ENCODE assay signal across 14 mouse cellular contexts in genomic region chr9:21433766-21434165, GRCm38 (mm10). TPM values are rescaled to one million over a fixed set of nuclear protein-coding genes. Genes with fewer than 3 reads are reported as not detected.
DNase-seq lines count a peak whose midpoint lies in the region; ATAC-seq and TF ChIP-seq lines count a peak whose summit lies in the region.
"Had no signal": no experiment of that assay in that cellular context is flagged by ENCODE, and none has a peak within 500 bp of the region (broad histone marks: within the 10 kb centered on the region; RNA-seq: fewer than 3 reads in every experiment).

No protein-coding gene starts in this region.

- intact Hi-C loops in left cerebral cortex, postnatal 4 days (cut with DNase I): no loop called here
- intact Hi-C loops in left cerebral cortex, postnatal 14 days (cut with DNase I): no loop called here

- 0 out of 2 replicates have a peak, but pooled peaks cover 7% of the 10 kb centered on the region for H3K36me3 ChIP-seq in embryonic facial prominence, embryonic 13.5 days
- peaks cover 6% of the 10 kb centered on the region; the same call in 1 of the 2 replicates for H3K36me3 ChIP-seq in embryonic facial prominence, embryonic 10.5 days (replicated peaks)
- H3K36me3 ChIP-seq in thymus, adult 2 months (ENCODE audit: control insufficient read depth, insufficient read depth, low read length): no peaks in the 10 kb centered on the region
- H3K36me3 ChIP-seq: hindbrain, embryonic 12.5 days; limb, embryonic 12.5 days had no signal

- no peak for ATAC-seq in embryonic facial prominence, embryonic 13.5 days (ENCODE audit: insufficient number of reproducible peaks, insufficient read depth, low FRiP score, low TSS enrichment, low read depth)

- H3K4me3 ChIP-seq in embryonic facial prominence, embryonic 13.5 days: no peak overlapping the region
- no peak overlapping the region for H3K4me3 ChIP-seq in embryonic facial prominence, embryonic 10.5 days
- no peak overlapping the region for H3K4me3 ChIP-seq in thymus, adult 2 months (ENCODE audit: control insufficient read depth, insufficient read depth, low read length)
- H3K4me3 ChIP-seq: hindbrain, embryonic 12.5 days; limb, embryonic 12.5 days had no signal

- no peaks in the 10 kb centered on the region for H3K27me3 ChIP-seq in embryonic facial prominence, embryonic 13.5 days
- no peaks in the 10 kb centered on the region for H3K27me3 ChIP-seq in embryonic facial prominence, embryonic 10.5 days (replicated peaks; ENCODE audit: low read depth, poor library complexity, severe bottlenecking)
- H3K27me3 ChIP-seq in thymus, adult 2 months (ENCODE audit: control insufficient read depth, insufficient read depth, low read length): no peaks in the 10 kb centered on the region
- H3K27me3 ChIP-seq: hindbrain, embryonic 12.5 days; limb, embryonic 12.5 days had no signal

- WGBS in embryonic facial prominence, embryonic 13.5 days: 92% methylated on average over 8 of the region's 8 CpGs
- 93% methylated on average over 8 of the region's 8 CpGs for WGBS in embryonic facial prominence, embryonic 10.5 days
- 88% methylated on average over 8 of the region's 8 CpGs for WGBS in thymus, adult 2 months

- H3K27ac ChIP-seq in embryonic facial prominence, embryonic 13.5 days: 0 out of 2 replicates have a peak overlapping the region, but pooled peaks have one; percentile 33
- no peak overlapping the region for H3K27ac ChIP-seq in embryonic facial prominence, embryonic 10.5 days (replicated peaks)
- no peak overlapping the region for H3K27ac ChIP-seq in thymus, adult 2 months (ENCODE audit: control insufficient read depth, insufficient read depth, low read length)
- H3K27ac ChIP-seq: hindbrain, embryonic 12.5 days; limb, embryonic 12.5 days; macrophage had no signal

- no peak for TF ChIP-seq CTCF in thymus, adult 2 months (IDR thresholded peaks at IDR 0.05; ENCODE audit: borderline replicate concordance, control insufficient read depth, extremely low read depth, insufficient read depth, low read length, poor library complexity)

- no peak for DNase-seq in embryonic facial prominence, embryonic 10.5 days (ENCODE audit: low spot score)
- peak; percentile 15 for DNase-seq in left cerebral cortex, postnatal 4 days
- DNase-seq in left cerebral cortex, postnatal 14 days (ENCODE audit: low spot score in 2 of 2): no peak
- DNase-seq in cerebellum, adult 9-10 months: peak; percentile 82
- DNase-seq in lung, postnatal 10 days: peak; percentile 49
- no peak for DNase-seq in thymus, adult 2 months
- DNase-seq in adrenal gland, adult 8-10 months: no peak
- DNase-seq: adrenal gland, postnatal 14 days; kidney, adult 9 months; thymus, adult 18-20 months had no signal

- no peak overlapping the region for H3K4me2 ChIP-seq in embryonic facial prominence, embryonic 13.5 days
- H3K4me2 ChIP-seq: hindbrain, embryonic 12.5 days; limb, embryonic 12.5 days had no signal

- H3K9ac ChIP-seq in embryonic facial prominence, embryonic 13.5 days: 0 out of 2 replicates have a peak overlapping the region, but pooled peaks have one; percentile 7
- H3K9ac ChIP-seq: hindbrain, embryonic 12.5 days had no signal

- H3K4me1 ChIP-seq in embryonic facial prominence, embryonic 13.5 days: peaks cover 52% of the 10 kb centered on the region
- H3K4me1 ChIP-seq in embryonic facial prominence, embryonic 10.5 days: peaks cover 8% of the 10 kb centered on the region; the same call in 1 of the 2 replicates
- H3K4me1 ChIP-seq in thymus, adult 2 months (replicated peaks; ENCODE audit: control insufficient read depth, insufficient read depth, low read length): peaks cover 63% of the 10 kb centered on the region

- H3K9me3 ChIP-seq in embryonic facial prominence, embryonic 13.5 days: no peaks in the 10 kb centered on the region
- no peaks in the 10 kb centered on the region for H3K9me3 ChIP-seq in embryonic facial prominence, embryonic 10.5 days
- H3K9me3 ChIP-seq: hindbrain, embryonic 12.5 days; limb, embryonic 12.5 days had no signal

- TF ChIP-seq POLR2A in thymus, adult 2 months (IDR thresholded peaks at IDR 0.05; ENCODE audit: control insufficient read depth, extremely low read depth, insufficient read depth, low read length, poor library complexity): no peak

RNA-seq across cellular contexts. Expression of gene Dnm2, which starts 9.1 kb away (rescaled TPM):
- 74.5 and 79.8 TPM in 2 replicates for polyA plus RNA-seq in embryonic facial prominence, embryonic 13.5 days (2015; fragmentation: Nextera tagmentation; extraction: Ambion mirVana)
- 72.9 and 73.7 TPM in 2 replicates for polyA plus RNA-seq in embryonic facial prominence, embryonic 10.5 days (2016; fragmentation: Nextera tagmentation; extraction: Ambion mirVana)
- total RNA-seq in left cerebral cortex, postnatal 4 days (2021): 10 to 100 TPM; 87.1 to 92.7 TPM
- total RNA-seq in left cerebral cortex, postnatal 14 days (2021): 10 to 100 TPM; 55.8 to 65.8 TPM
- 374 and 422 TPM in 2 replicates for polyA plus RNA-seq in thymus, adult 2 months (2012; rRNA removed)
- 100 to 1,000 TPM; 106 to 132 (median 114) TPM for total RNA-seq in adrenal gland, adult 8-10 months (2022)

RNA-seq across cellular contexts. Expression of gene Qtrt1, which starts 22.1 kb away (rescaled TPM):
- polyA plus RNA-seq in embryonic facial prominence, embryonic 13.5 days (2015; fragmentation: Nextera tagmentation; extraction: Ambion mirVana): 47.0 and 53.5 TPM in 2 replicates
- polyA plus RNA-seq in embryonic facial prominence, embryonic 10.5 days (2016; fragmentation: Nextera tagmentation; extraction: Ambion mirVana): 64.0 and 71.1 TPM in 2 replicates
- 10 to 100 TPM; 38.2 to 41.0 TPM for total RNA-seq in left cerebral cortex, postnatal 4 days (2021)
- total RNA-seq in left cerebral cortex, postnatal 14 days (2021): 10 to 100 TPM; 24.3 to 26.2 TPM
- 46.4 and 48.2 TPM in 2 replicates for polyA plus RNA-seq in thymus, adult 2 months (2012; rRNA removed)
- 10 to 100 TPM; 18.2 to 23.4 (median 19.0) TPM for total RNA-seq in adrenal gland, adult 8-10 months (2022)

Comparison
In these comparisons a context has a peak if more than half of its experiments do, and no peak if none do; other contexts are left out.
1. DNase-seq: peak in left cerebral cortex, postnatal 4 days (single experiment), cerebellum, adult 9-10 months (single experiment) and lung, postnatal 10 days (single experiment); none in embryonic facial prominence, embryonic 10.5 days (single experiment), left cerebral cortex, postnatal 14 days (0 of 2), thymus, adult 2 months (single experiment) and adrenal gland, adult 8-10 months (single experiment).